Mouse (Mus musculus): ENCODE data around the gene Rcl1.

Rcl1 gene

GRCm38 (mm10) chr19:29113746-29114649 lies 12.8 kb downstream of the Rcl1 start:
- no peak for DNase-seq

DNA sequence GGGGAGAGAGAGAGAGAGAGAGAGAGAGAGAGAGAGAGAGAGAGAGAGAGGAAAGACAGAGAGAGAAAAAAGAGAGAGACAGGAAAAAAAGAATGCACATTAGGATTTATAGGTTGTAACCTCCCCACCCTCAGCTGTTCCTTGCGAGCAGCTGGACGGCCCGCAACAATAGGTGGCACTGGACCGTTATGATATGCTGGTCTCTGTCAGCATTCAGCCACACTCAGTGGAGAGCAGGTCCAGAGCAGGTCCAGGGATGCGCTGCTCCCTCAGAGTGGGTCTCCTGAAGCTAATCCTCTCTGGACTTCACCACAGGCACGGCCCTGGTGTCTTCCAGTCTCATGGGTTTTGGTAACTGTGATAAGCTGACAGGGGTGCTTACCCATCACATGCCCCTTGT lies 15.6 kb downstream of the Rcl1 start:
- no peak for DNase-seq

DNA sequence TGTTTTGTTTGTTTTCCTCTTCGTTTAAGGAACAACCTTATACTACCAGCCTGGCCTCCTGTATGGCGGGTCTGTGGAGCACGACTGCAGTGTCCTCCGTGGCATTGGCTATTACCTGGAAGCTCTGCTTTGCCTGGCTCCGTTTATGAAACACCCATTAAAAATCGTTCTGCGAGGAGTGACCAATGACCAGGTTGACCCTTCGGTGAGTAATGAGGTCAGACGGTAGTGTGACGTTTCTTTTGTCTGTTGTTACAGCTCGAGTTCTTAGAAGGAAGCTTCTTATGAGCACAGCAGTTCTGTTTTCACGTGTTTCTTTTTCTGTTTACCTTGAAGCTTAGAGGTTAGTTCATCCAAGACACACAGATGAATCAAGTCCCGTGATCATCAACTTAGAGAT lies 17.0 kb downstream of the Rcl1 start:
- no peak for DNase-seq

DNA sequence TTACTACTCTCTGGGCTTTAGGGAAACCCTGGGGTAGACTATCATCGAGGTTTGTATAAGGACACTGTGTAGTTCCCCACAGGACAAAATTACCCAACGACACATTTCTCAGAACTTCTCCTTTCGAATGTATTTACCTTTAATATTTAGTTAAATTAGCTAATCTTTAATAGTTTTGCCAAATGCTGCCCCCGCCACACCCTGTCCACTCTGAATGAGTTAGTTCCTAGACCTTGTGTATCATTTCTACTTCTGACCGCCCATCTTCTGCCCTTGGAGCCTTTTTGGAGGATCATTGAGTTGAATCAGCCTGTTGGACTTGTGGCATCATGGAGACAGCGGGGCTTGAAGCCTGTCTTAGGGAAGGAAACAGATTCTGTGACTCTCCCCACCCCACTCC lies 19.1 kb downstream of the Rcl1 start:
- no peak for DNase-seq

DNA sequence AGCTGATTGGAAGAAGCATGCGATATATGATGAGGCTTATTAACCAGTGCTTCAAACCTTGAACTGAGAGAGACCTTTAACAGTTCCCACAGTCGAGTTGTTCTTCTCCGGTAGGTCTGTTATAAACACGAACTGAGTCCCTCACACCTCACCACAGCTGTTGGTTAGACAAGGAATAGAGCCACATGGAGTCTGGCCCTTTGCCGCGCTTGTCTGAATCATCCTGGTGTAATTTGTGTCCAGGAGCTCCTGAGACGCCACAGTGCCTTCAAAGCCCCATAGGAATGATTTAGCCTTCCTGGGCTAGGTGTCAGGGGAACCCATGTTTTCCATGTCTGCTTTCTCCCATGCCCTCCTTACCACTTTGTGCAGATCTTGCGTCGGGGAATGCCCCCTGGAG lies 20.2 kb downstream of the Rcl1 start:
- DNase-seq = no peak

- DNase-seq = no peak
These were observed 23.9 kb downstream of the Rcl1 start for GRCm38 (mm10) chr19:29124886-29125585.

DNA sequence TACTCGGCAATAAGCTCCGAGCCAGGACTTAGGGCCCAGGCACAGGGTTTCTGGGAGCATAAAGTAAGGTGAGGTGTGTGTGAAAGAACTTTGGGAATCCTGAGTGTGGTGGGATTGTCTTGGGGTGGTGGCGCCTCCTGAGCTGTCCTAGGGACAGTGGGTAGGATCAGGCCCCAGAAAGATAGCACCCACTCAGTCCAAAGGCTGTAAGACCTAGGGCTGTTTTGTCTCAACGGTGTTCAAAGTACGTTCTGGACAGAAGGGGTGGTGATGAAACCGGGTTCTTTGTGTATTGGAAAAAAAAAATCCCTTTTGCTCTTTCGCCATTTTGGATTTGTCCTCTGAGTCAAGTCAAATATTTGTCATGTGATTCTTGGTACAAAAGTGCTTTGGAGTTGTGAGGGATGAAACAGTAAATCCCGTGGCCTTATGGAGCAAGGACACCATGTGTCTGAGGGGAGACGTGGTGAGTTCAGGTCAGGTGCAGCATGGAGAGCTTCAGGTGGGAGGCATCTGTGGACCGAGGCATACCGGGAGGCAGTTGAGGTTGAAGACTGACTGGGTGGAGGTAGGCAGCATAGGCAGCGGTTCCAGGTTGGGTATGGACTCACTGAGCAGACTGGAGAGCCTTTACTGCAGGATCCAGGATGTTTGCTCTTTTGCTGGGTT lies 25.3 kb downstream of the Rcl1 start:
- DNase-seq = no peak

DNA sequence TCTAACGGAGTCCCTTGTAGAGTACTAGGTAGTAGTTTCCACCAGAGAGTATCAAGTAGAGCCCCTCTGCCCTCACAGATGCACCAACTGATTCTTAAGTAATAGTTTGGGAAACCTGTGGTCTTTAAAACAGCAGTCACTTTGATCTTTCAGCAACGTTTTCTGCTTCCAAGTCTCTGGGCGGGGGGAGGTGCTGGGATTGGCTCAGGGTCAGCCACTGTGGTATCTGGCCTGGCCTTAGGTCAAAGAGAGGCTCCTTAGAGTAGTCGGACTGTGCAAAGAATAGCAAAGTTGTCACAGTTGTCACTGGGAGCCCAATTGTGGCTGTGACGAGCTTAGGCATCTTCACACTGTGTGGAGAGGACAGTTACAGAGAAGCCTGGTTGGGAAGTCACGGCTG lies 26.2 kb downstream of the Rcl1 start:
- no peak for DNase-seq

- DNase-seq = no peak
These were observed 27.0 kb downstream of the Rcl1 start for GRCm38 (mm10) chr19:29128217-29128616.

GRCm38 (mm10) chr19:29129551-29129950 lies 28.4 kb downstream of the Rcl1 start:
- DNase-seq = no peak

- no peak for DNase-seq
These were observed 30.0 kb downstream of the Rcl1 start for GRCm38 (mm10) chr19:29131171-29131570.

DNA sequence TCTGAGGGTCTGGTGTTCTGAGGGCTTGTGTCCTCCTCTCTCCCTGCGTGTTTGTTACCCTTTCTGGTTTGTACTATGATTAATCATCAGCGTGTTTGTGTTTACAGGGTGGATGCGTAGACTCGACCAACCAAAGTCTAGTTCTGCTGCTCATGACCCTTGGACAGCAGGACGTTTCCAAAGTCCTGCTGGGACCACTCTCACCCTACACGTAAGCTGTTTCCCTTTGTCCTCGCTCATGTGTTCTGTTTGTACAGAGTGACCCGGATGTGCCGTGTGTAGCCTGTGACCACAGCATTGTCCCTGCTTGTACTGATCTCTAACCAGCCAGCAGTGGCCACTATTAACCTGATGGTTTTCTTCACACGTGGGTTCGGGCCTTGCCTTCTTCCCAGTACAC lies 33.1 kb downstream of the Rcl1 start:
- no peak for DNase-seq

DNA sequence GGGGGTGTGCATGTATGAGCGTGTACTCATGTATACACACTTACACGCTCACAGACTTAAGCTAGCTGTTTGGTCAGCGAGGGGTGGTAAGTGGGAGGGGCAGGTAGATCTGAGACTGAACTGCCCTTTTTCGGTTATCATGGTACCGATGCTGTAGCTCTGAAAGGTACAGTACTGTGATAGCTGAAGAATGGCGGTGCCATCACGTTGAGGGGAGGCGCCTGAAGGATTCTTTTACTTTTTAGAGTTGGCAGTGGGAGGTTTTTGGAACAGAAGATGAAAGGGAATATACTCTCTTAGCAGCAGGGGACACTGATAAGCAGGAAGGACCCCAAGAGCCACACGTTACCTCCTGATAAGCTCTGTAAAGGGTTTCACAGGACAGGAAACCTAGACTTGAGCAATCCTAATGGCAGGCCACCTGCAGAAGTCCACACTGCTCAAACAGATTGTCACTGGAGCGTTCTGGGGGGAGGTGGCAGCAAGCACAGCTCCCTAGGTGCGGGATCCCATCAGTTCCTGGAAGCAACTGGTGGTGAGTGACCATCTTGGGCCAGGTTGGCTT lies 34.1 kb downstream of the Rcl1 start:
- no peak for DNase-seq

DNA sequence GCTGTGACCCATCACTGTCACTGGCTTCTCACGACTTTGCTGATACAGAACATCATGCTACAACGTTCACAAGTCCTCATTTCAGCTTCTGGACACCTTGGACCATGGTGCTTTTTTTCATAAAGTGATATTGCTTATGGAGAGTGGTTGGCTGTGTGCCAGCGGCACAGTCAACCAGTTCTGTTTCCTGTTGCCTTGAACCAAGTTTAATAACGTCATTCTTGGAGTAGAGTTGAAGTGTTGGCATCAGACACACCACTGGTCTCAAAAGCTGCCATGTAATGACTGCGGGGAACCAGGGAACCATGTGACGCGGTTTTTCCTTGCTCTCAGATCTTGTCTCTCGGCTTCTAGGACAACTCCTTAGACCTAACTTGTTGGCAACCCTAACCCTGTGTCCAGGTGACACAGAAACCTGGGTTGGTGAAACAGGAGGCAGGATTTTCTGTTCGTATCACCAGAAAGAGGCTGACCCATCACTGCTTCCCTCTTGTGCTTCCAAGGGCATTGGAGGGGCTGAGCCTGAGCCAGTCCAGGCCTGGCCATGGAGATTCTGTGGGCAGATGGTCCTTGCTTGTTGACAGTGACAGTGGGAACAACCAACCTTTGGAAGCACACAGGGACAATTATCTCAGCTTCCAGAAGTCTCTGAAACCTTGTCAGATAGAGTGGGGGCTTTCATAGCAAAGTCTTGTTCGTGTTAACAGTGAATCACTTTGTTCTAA lies 37.5 kb downstream of the Rcl1 start:
- no peak for DNase-seq

DNA sequence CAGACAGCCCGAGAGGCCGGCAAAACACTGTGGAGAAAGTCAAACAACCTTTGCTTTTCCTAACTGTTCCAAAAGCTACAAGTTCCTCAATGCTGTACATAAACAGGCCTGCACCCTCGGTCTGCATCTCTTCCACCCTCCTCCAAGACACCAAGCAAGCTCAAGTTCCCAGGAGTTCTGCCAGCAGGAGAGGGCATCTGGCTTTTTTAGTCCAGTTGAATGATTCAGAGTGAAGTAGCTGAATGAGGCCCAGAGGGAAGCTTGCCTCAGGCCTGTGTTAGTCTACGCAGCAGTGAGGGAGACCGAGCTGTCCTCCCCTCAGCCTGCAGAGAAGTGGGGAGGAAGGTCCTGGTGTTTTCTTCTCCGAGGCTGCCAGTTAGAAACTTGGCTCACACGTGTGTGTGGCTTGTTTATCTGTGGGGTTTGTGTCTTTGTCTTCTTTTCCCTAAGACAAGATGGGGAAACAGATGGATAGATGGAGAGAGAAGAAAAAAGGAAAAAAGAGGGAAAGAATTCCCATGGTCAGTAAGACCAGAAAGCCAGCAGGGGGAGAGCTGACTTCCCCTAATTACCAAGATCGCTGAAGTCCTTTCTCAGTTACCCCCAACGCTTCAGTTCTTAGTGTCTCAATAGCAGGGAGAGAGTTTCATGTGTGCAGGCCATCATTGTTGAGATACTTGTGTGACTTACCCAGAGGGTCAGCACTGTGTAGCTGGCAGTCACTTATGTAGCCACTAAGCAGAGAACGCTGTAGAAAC lies 38.7 kb downstream of the Rcl1 start:
- DNase-seq = no peak

- DNase-seq = no peak
These were observed 39.8 kb downstream of the Rcl1 start for GRCm38 (mm10) chr19:29140933-29141332.

- DNase-seq = no peak
These were observed 41.1 kb downstream of the Rcl1 start for GRCm38 (mm10) chr19:29142307-29142706.

- no peak for DNase-seq
These were observed 44.2 kb downstream of the Rcl1 start for GRCm38 (mm10) chr19:29145421-29145820.

DNA sequence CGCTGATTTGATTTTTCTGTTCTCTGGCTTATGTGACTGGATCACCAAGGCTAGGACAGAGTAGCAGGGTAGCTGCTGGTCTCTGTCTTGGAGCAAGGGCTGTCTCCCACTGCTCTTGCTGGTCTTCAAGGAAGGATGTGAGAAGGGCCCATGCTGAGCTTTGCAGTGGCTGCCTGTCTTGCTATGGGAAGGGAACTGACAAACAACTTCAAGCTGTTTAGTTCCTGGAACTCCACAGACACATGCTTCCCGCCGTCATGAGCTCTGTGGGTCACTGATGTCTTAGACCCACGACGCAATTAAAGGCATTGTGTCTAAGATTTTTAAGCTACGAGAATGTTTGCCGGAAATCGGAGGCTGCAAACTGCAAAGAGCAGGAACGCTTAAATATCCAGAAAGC lies 45.6 kb downstream of the Rcl1 start:
- DNase-seq = no peak

DNA sequence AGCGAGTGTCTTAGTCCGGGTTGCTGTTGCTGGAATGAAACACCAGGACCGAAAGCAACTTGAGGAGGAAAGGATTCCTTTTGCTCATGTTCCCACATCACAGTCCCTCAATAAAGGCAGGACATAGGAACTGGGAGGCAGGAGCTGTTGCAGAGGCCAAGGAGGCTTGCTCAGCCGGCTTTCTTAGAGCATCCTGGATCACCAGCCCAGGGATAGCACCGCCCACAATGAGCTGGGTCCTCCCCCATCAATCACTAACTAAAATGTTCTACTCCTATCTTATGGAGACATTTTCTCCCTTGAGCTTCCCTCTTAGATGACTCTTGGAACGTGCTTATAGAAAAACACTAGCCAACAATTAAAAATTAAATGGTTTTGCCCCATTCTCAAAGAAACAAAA lies 48.4 kb downstream of the Rcl1 start:
- DNase-seq = no peak

GRCm38 (mm10) chr19:29150038-29150437 lies 48.9 kb downstream of the Rcl1 start:
- DNase-seq = no peak

DNA sequence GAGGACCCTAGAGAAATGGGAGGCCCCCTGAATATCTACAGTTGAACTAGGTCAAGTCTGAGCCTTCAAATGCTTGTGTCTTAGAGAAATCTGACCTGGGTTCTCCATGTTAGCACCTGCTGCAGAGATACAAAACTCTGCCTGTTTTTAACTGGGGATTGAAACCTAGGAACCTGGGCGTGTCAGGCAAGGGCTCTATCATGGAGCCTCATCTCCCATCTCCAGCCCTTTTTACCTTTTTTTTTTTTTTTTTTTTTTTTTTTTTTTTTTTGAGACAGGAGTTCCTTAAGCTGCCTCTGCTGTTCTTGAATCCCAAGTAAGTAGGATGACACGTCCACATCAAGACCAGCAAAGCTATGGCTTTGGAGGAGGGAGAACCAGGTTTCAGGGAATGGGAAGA lies 50.3 kb downstream of the Rcl1 start:
- DNase-seq = no peak

Measured in cerebellum, adult 8-10 months (tissue).